Mouse (Mus musculus) MEL (cell line): ENCODE data around the gene Ets1. TPM values are rescaled to one million over a fixed set of nuclear protein-coding genes. Genes with fewer than 3 reads are reported as not detected.

Experiments
- DNase-seq: peaks from one replicate; pipeline ENCODE4 v3.0.0; 2011; ENCODE audit warnings: low read depth, low spot score
- H3K27ac ChIP-seq: 2 replicates; pipeline ENCODE4 v1.5.1; 2012; ENCODE audit warnings: low read depth, mild to moderate bottlenecking, control low read depth, low read length, moderate library complexity; ENCODE audit not compliant: control insufficient read depth
- H3K27me3 ChIP-seq, 2 experiments: fragments of 150-350 bp in 1 of 2; sonication (generic) in 1 of 2; 2 replicates each; pipeline ENCODE4 v1.6.1; 2012; ENCODE audit warnings: low read length in 2 of 2, mild to moderate bottlenecking in 2 of 2, improper control_type of control experiment in 1 of 2, moderate library complexity in 1 of 2; ENCODE audit not compliant: insufficient read depth in 2 of 2, control insufficient read depth in 1 of 2
- H3K36me3 ChIP-seq, 2 experiments: 2 replicates each; pipeline ENCODE4 v1.6.1; 2012 to 2014; ENCODE audit warnings: low read length in 2 of 2, improper control_type of control experiment in 1 of 2, inconsistent platforms in 1 of 2, mild to moderate bottlenecking in 1 of 2; ENCODE audit not compliant: insufficient read depth in 2 of 2, control insufficient read depth in 1 of 2
- H3K4me1 ChIP-seq, 2 experiments: fragments of 150-350 bp in 1 of 2; sonication (generic) in 1 of 2; 2 replicates each; pipeline ENCODE4 v1.6.1; 2012; ENCODE audit warnings: low read length in 2 of 2, improper control_type of control experiment in 1 of 2, mild to moderate bottlenecking in 1 of 2; ENCODE audit not compliant: insufficient read depth in 2 of 2, control insufficient read depth in 1 of 2
- H3K4me3 ChIP-seq, 2 experiments: fragments of 150-350 bp in 1 of 2; sonication (generic) in 1 of 2; 2 replicates each; pipeline ENCODE4 v1.5.1; 2012; ENCODE audit warnings: low read depth in 2 of 2, low read length in 2 of 2, mild to moderate bottlenecking in 2 of 2, moderate library complexity in 2 of 2, control low read depth in 1 of 2, improper control_type of control experiment in 1 of 2; ENCODE audit not compliant: control insufficient read depth in 1 of 2, insufficient read depth in 1 of 2
- H3K79me2 ChIP-seq: 2 replicates; pipeline ENCODE4 v1.6.1; 2012; ENCODE audit warnings: mild to moderate bottlenecking, low read length, moderate library complexity; ENCODE audit not compliant: control insufficient read depth, poor library complexity, insufficient read depth
- H3K9ac ChIP-seq: 2 replicates; pipeline ENCODE4 v1.6.1; 2012; ENCODE audit warnings: low read depth, mild to moderate bottlenecking, control low read depth, low read length, moderate library complexity; ENCODE audit not compliant: control insufficient read depth, poor library complexity, severe bottlenecking
- H3K9me3 ChIP-seq: fragments of 150-350 bp; sonication (generic); replicated peaks from 2 replicates; pipeline ENCODE4 v1.6.1; 2012; ENCODE audit warnings: mild to moderate bottlenecking, low read length, improper control_type of control experiment, moderate library complexity; ENCODE audit not compliant: insufficient read depth
- BHLHE40 ChIP-seq: IDR thresholded peaks from 2 replicates; pipeline ENCODE4 v1.6.1; 2012; ENCODE audit warnings: low read depth, mild to moderate bottlenecking, inconsistent platforms, low read length, improper control_type of control experiment, borderline replicate concordance
- CHD2 ChIP-seq: IDR thresholded peaks from 2 replicates; pipeline ENCODE4 v1.6.1; 2011; ENCODE audit warnings: low read length, improper control_type of control experiment
- CTCF ChIP-seq, 3 experiments: IDR thresholded peaks in 2 of 3; conservative IDR thresholded peaks in 1 of 3; 2 replicates each; pipeline ENCODE4 v1.5.1; 2011 to 2012; ENCODE audit warnings: low read length in 3 of 3, low read depth in 2 of 3, mild to moderate bottlenecking in 2 of 3, improper control_type of control experiment in 1 of 3, inconsistent platforms in 1 of 3, mixed read lengths in 1 of 3, moderate library complexity in 1 of 3; ENCODE audit not compliant: control insufficient read depth in 1 of 3, insufficient read depth in 1 of 3, poor library complexity in 1 of 3, severe bottlenecking in 1 of 3
- E2F4 ChIP-seq: IDR thresholded peaks from 2 replicates; pipeline ENCODE4 v1.6.1; 2011; ENCODE audit warnings: low read depth, low read length, improper control_type of control experiment, borderline replicate concordance
- GABPA ChIP-seq: IDR thresholded peaks from 2 replicates; pipeline ENCODE4 v1.6.1; 2012; ENCODE audit warnings: low read depth, mild to moderate bottlenecking, inconsistent platforms, low read length, improper control_type of control experiment, moderate library complexity
- GATA1 ChIP-seq: IDR thresholded peaks from 2 replicates; pipeline ENCODE4 v1.6.1; 2011; ENCODE audit warnings: low read depth, low read length, improper control_type of control experiment
- HCFC1 ChIP-seq: IDR thresholded peaks from 2 replicates; pipeline ENCODE4 v1.6.1; 2012; ENCODE audit warnings: low read depth, mild to moderate bottlenecking, inconsistent platforms, low read length, improper control_type of control experiment, moderate library complexity
- JUND ChIP-seq: IDR thresholded peaks from 2 replicates; pipeline ENCODE4 v1.6.1; 2011; ENCODE audit warnings: low read depth, mild to moderate bottlenecking, improper control_type of control experiment, low read length
- MAFK ChIP-seq: IDR thresholded peaks from 2 replicates; pipeline ENCODE4 v1.6.1; 2011; ENCODE audit warnings: low read depth, mild to moderate bottlenecking, low read length, improper control_type of control experiment, borderline replicate concordance
- MAZ ChIP-seq: IDR thresholded peaks from 2 replicates; pipeline ENCODE4 v1.6.1; 2012; ENCODE audit warnings: low read depth, mild to moderate bottlenecking, inconsistent platforms, low read length, improper control_type of control experiment
- MXI1 ChIP-seq: IDR thresholded peaks from 2 replicates; pipeline ENCODE4 v1.6.1; 2011; ENCODE audit warnings: mild to moderate bottlenecking, low read depth, low read length, improper control_type of control experiment
- MYB ChIP-seq: IDR thresholded peaks from 2 replicates; pipeline ENCODE4 v1.6.1; 2011; ENCODE audit warnings: mild to moderate bottlenecking, low read depth, low read length, improper control_type of control experiment
- NELFE ChIP-seq: IDR thresholded peaks from 2 replicates; pipeline ENCODE4 v1.6.1; 2011; ENCODE audit warnings: low read depth, low read length, improper control_type of control experiment
- POLR2A ChIP-seq, 2 experiments: IDR thresholded peaks; 2 replicates each; pipeline ENCODE4 v1.6.1; 2011 to 2012; ENCODE audit warnings: low read length in 2 of 2, mild to moderate bottlenecking in 2 of 2, control low read depth in 1 of 2, improper control_type of control experiment in 1 of 2, low read depth in 1 of 2, moderate library complexity in 1 of 2; ENCODE audit not compliant: control insufficient read depth in 1 of 2, insufficient read depth in 1 of 2, poor library complexity in 1 of 2
- POLR2AphosphoS5 ChIP-seq: IDR thresholded peaks from 2 replicates; pipeline ENCODE4 v1.6.1; 2012; ENCODE audit warnings: low read depth, borderline replicate concordance, mild to moderate bottlenecking, inconsistent platforms, low read length, moderate library complexity, mixed read lengths
- RAD21 ChIP-seq: IDR thresholded peaks from 2 replicates; pipeline ENCODE4 v1.6.1; 2011; ENCODE audit warnings: mild to moderate bottlenecking, low read depth, low read length, improper control_type of control experiment
- TAL1 ChIP-seq: IDR thresholded peaks from 2 replicates; pipeline ENCODE4 v1.6.1; 2012; ENCODE audit warnings: mild to moderate bottlenecking, inconsistent platforms, low read length, moderate library complexity, mixed read lengths
- TBP ChIP-seq: IDR thresholded peaks from 2 replicates; pipeline ENCODE4 v1.8.0; 2011; ENCODE audit warnings: low read depth, low read length, improper control_type of control experiment
- UBTF ChIP-seq: IDR thresholded peaks from 2 replicates; pipeline ENCODE4 v1.6.1; 2012; ENCODE audit warnings: low read depth, mild to moderate bottlenecking, inconsistent platforms, low read length, improper control_type of control experiment, moderate library complexity, borderline replicate concordance; ENCODE audit not compliant: insufficient read depth
- USF2 ChIP-seq, 2 experiments: IDR thresholded peaks; 2 replicates each; pipeline ENCODE4 v1.6.1; 2011 to 2012; ENCODE audit warnings: improper control_type of control experiment in 2 of 2, low read length in 2 of 2, borderline replicate concordance in 1 of 2, inconsistent platforms in 1 of 2, low read depth in 1 of 2, mild to moderate bottlenecking in 1 of 2; ENCODE audit not compliant: insufficient read depth in 1 of 2
- ZC3H11A ChIP-seq: IDR thresholded peaks from 2 replicates; pipeline ENCODE4 v1.6.1; 2012; ENCODE audit warnings: low read depth, mild to moderate bottlenecking, inconsistent platforms, low read length, improper control_type of control experiment
- polyA plus RNA-seq, 2 experiments: library from polyadenylated mRNA; stranded (reverse) in 1 of 2; unstranded in 1 of 2; fragments of >175 nt in 1 of 2; fragments of >200 nt in 1 of 2; gene quantifications; 2 replicates each; pipeline versions ENCODE4 v1.2.1 to v1.2.4; 2012; ENCODE audit warnings: low replicate concordance in 2 of 2, low read depth in 1 of 2; ENCODE audit not compliant: insufficient read length in 2 of 2, insufficient read depth in 1 of 2, missing spikeins in 1 of 2
- total RNA-seq: library from RNA; depleted of rRNA; stranded (reverse); fragments of 300-350 nt; gene quantifications from 2 replicates; pipeline ENCODE4 v1.2.3, GENCODE M21; 2012

The Ets1 gene
- total and polyA plus RNA-seq, 3 experiments = 0.10 to 0.19 TPM; not detected in 1

DNA sequence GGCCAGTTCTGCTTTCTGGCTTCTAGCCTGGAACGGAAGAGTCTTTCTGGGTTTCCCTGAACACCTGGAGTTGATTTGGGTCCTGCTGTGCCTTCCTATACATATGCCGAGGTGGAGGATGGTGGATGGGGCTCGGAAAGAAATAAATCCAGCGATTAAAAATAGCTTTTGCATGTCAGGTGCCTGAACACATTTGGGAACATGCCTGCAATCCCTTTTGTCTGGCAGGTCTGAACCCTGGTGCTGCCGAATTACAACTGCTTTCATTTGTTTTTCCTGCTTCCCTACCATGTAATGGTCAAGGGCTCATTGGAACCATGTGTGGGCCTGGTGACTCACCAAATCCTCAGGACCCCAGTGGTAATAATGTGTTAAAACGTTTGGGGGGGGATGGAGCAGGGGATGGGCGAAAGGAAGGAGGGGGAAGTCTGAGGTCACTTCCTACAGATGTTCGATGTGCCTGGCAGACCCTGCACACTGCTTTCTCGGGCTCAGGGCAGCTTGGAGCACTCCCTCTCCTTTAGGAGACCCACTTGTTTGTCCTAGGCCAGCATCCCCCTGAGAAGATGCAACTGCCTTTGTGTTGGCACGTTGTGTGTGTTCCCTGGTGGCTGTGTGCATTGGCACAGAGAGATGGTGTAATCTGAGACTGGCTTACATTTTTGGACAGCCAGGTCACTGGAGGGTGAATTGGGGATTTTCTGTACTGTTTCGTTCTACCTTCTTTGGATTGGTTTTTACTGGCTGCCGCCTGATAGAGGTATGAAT lies 84.4 kb downstream of the Ets1 start:
- no peaks in the 10 kb centered on the region for H3K4me1 ChIP-seq
- H3K79me2 ChIP-seq = no peaks in the 10 kb centered on the region
- no peak overlapping the region for H3K9ac ChIP-seq
- H3K27ac ChIP-seq = no peak overlapping the region
- H3K4me3 ChIP-seq = no peak overlapping the region
- H3K27me3 ChIP-seq = peaks cover 2 to 6% of the 10 kb centered on the region in 2 experiments
- no peak for DNase-seq
- H3K9me3 ChIP-seq = no peaks in the 10 kb centered on the region
- H3K36me3 ChIP-seq = no peaks in the 10 kb centered on the region
- no peak for TF ChIP-seq UBTF
- TF ChIP-seq MXI1 = no peak
- TF ChIP-seq GATA1 = no peak
- no peak for TF ChIP-seq MAZ
- TF ChIP-seq TAL1 = no peak
- no peak for TF ChIP-seq RAD21
- TF ChIP-seq MAFK = no peak
- no peak for TF ChIP-seq E2F4
- TF ChIP-seq MYB = no peak
- no peak for TF ChIP-seq USF2 (IDR thresholded peaks at IDR 0.05; ENCODE audit: borderline replicate concordance in 1 of 2, insufficient read depth in 1 of 2, low read depth in 1 of 2, low read length in 2 of 2)
- no peak for TF ChIP-seq HCFC1
- TF ChIP-seq POLR2A (IDR thresholded peaks at IDR 0.05; ENCODE audit: control insufficient read depth in 1 of 2, insufficient read depth in 1 of 2, low read depth in 1 of 2, low read length in 2 of 2, poor library complexity in 1 of 2) = no peak
- TF ChIP-seq CHD2 = no peak
- no peak for TF ChIP-seq CTCF (IDR thresholded peaks at IDR 0.05 in 2 of 3, conservative IDR thresholded peaks at IDR 0.05 in 1 of 3; ENCODE audit: control insufficient read depth in 1 of 3, insufficient read depth in 1 of 3, low read depth in 2 of 3, low read length in 3 of 3, poor library complexity in 1 of 3, severe bottlenecking in 1 of 3)
- TF ChIP-seq BHLHE40 = no peak
- no peak for TF ChIP-seq JUND
- no peak for TF ChIP-seq POLR2AphosphoS5
- no peak for TF ChIP-seq ZC3H11A
- TF ChIP-seq, all 39 proteins: peak for 0

DNA sequence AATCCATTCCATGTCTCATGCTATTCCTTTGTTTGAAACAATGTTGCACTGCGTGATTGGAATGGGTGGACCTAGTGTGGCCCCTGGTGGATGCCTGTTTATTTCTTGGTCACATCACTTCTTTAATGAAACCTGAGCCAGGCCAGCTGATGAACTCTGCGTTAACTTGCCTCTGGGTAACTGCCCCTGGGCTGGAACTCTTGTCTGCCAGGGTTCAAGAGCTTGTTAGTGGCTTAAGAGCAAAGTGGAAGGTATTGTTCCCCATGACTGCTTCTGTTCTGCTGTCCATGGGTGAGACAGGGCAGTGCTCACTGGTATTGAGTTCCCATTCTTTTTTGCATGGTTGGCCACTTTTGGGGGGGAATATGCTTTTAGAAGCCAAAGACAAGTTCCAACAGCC lies 85.1 kb downstream of the Ets1 start:
- DNase-seq = no peak
- no peaks in the 10 kb centered on the region for H3K36me3 ChIP-seq
- H3K9ac ChIP-seq = no peak overlapping the region
- TF ChIP-seq GABPA (no peak), HCFC1 (no peak), TBP (no peak), NELFE (no peak)
- no peak overlapping the region for H3K4me3 ChIP-seq
- H3K9me3 ChIP-seq = no peaks in the 10 kb centered on the region
- no peak overlapping the region for H3K27ac ChIP-seq
- H3K4me1 ChIP-seq = no peaks in the 10 kb centered on the region
- H3K79me2 ChIP-seq = no peaks in the 10 kb centered on the region
- peaks cover 2 to 6% of the 10 kb centered on the region in 2 experiments for H3K27me3 ChIP-seq
